Mouse (Mus musculus) small intestine, adult 2 months (tissue): ENCODE data around the gene Tgfb1.

Experiments used
- CTCF ChIP-seq: fragments of 200-500 bp; IDR thresholded peaks from 2 replicates; pipeline ENCODE4 v1.5.1; 2012; ENCODE audit warnings: low read depth, mild to moderate bottlenecking, control low read depth, inconsistent platforms, low read length, moderate library complexity, mixed read lengths; ENCODE audit not compliant: insufficient replicate concordance, insufficient read length; ENCODE audit errors: extremely low read depth
- POLR2A ChIP-seq: fragments of 200-500 bp; IDR thresholded peaks from 2 replicates; pipeline ENCODE4 v1.6.1; 2012; ENCODE audit warnings: low read depth, mild to moderate bottlenecking, control low read depth, inconsistent platforms, low read length, moderate library complexity

GRCm38 (mm10) chr7:25685926-25686470, 804 bp upstream of the Tgfb1 start:
- no peak for TF ChIP-seq CTCF
- no peak for TF ChIP-seq POLR2A
